Mouse (Mus musculus): Measurements from ENCODE around the gene Hs3st6. TPM values are rescaled to one million over a fixed set of nuclear protein-coding genes. Genes with fewer than 3 reads are reported as not detected.

Hs3st6 gene
- total and polyA plus RNA-seq, 2 experiments from 2014 or later: 0.22 to 0.49 TPM

DNA sequence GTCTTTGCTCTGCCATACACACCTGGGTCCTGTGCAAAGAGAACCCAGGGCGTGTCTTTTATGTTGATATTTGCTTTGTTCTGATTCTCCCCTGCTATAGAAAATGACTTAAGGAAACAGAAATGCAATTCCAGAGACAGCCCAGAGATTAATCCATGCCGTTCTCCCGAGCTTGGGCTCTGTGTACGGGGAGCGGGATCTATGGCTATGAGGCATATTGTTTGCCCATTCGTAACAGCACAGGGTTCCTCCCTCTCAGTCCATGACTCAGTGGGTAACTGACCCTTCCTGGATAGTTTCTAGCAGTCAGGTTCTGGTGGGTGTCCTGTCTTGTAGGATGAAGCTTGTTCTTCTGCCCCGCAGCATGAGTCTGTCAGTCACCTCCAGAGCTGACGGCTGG is 22.4 kb downstream of the Hs3st6 start:
- no peak overlapping the region for H3K9ac ChIP-seq (replicated peaks; ENCODE audit: low read length, poor library complexity, severe bottlenecking)
- no peaks in the 10 kb centered on the region for H3K4me1 ChIP-seq (ENCODE audit: insufficient read depth, low read length)
- H3K9me3 ChIP-seq (ENCODE audit: low read length): 0 out of 2 replicates have a peak, but pooled peaks cover 4% of the 10 kb centered on the region
- no peak for TF ChIP-seq CTCF (IDR thresholded peaks at IDR 0.05)
- no peak overlapping the region for H3K4me3 ChIP-seq (ENCODE audit: low read depth, low read length)
- H3K27me3 ChIP-seq (ENCODE audit: insufficient read depth, low read length): no peaks in the 10 kb centered on the region
- WGBS: 85% methylated on average over 8 of the region's 8 CpGs
- DNase-seq (ENCODE audit: low spot score) (no peak), ATAC-seq (ENCODE audit: low FRiP score) (no peak)
- H3K4me2 ChIP-seq (ENCODE audit: low read depth, low read length, poor library complexity, severe bottlenecking): no peak overlapping the region
- H3K36me3 ChIP-seq (ENCODE audit: insufficient read depth, low read length): no peaks in the 10 kb centered on the region
- H3K27ac ChIP-seq (ENCODE audit: low read depth, low read length): no peak overlapping the region

DNA sequence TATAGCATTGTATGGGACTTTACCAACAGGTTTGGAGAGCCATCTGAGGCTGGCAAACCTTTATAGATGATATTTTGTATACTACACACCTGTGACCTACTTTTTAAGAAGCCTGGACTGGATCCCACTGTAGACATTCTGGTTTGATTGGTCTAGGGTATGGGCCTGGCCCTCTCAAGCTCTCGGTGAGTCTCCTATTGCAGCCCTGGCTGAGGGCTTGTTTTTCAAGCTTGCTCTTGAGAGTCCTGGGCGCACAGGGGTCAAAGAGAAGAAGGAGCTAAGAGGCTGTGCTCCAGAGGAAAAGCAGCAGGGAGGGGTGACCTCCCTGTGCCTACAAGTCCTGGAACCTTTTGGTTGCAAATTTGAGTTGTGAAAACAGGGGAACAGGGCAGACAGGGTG is 24.3 kb downstream of the Hs3st6 start:
- WGBS: 82% methylated on average over 2 of the region's 2 CpGs
- Histone ChIP-seq H3K9me3 (ENCODE audit: low read length) (0 out of 2 replicates have a peak, but pooled peaks cover 4% of the 10 kb centered on the region), H3K9ac (replicated peaks; ENCODE audit: low read length, poor library complexity, severe bottlenecking) (no peak overlapping the region), H3K4me3 (ENCODE audit: low read depth, low read length) (no peak overlapping the region), H3K4me2 (ENCODE audit: low read depth, low read length, poor library complexity, severe bottlenecking) (no peak overlapping the region), H3K27me3 (ENCODE audit: insufficient read depth, low read length) (no peaks in the 10 kb centered on the region), H3K27ac (ENCODE audit: low read depth, low read length) (no peak overlapping the region), H3K36me3 (ENCODE audit: insufficient read depth, low read length) (no peaks in the 10 kb centered on the region), H3K4me1 (ENCODE audit: insufficient read depth, low read length) (no peaks in the 10 kb centered on the region)
- ATAC-seq (ENCODE audit: low FRiP score): no peak
- DNase-seq (ENCODE audit: low spot score): no peak
- no peak for TF ChIP-seq CTCF (IDR thresholded peaks at IDR 0.05)

- Histone ChIP-seq H3K4me2 (ENCODE audit: low read depth, low read length, poor library complexity, severe bottlenecking) (no peak overlapping the region), H3K9me3 (ENCODE audit: low read length) (no peaks in the 10 kb centered on the region), H3K36me3 (ENCODE audit: insufficient read depth, low read length) (no peaks in the 10 kb centered on the region), H3K4me3 (ENCODE audit: low read depth, low read length) (no peak overlapping the region), H3K4me1 (ENCODE audit: insufficient read depth, low read length) (no peaks in the 10 kb centered on the region), H3K27ac (ENCODE audit: low read depth, low read length) (no peak overlapping the region), H3K27me3 (ENCODE audit: insufficient read depth, low read length) (no peaks in the 10 kb centered on the region), H3K9ac (replicated peaks; ENCODE audit: low read length, poor library complexity, severe bottlenecking) (no peak overlapping the region)
- ATAC-seq (ENCODE audit: low FRiP score): no peak
- no peak for TF ChIP-seq CTCF (IDR thresholded peaks at IDR 0.05)
- DNase-seq (ENCODE audit: low spot score): no peak
- 82% methylated on average over 2 of the region's 2 CpGs for WGBS
These were observed 28.0 kb downstream of the Hs3st6 start for GRCm38 (mm10) chr17:24780821-24781220.

GRCm38 (mm10) chr17:24792190-24792589 is 39.4 kb downstream of the Hs3st6 start:
- H3K4me2 ChIP-seq (ENCODE audit: low read depth, low read length, poor library complexity, severe bottlenecking): no peak overlapping the region
- ATAC-seq (ENCODE audit: low FRiP score) (no peak), DNase-seq (ENCODE audit: low spot score) (no peak)
- no peaks in the 10 kb centered on the region for H3K4me1 ChIP-seq (ENCODE audit: insufficient read depth, low read length)
- no peak for TF ChIP-seq CTCF (IDR thresholded peaks at IDR 0.05)
- H3K4me3 ChIP-seq (ENCODE audit: low read depth, low read length): no peak overlapping the region
- no peak overlapping the region for H3K9ac ChIP-seq (replicated peaks; ENCODE audit: low read length, poor library complexity, severe bottlenecking)
- H3K9me3 ChIP-seq (ENCODE audit: low read length): no peaks in the 10 kb centered on the region
- no peaks in the 10 kb centered on the region for H3K36me3 ChIP-seq (ENCODE audit: insufficient read depth, low read length)
- WGBS: 75% methylated on average over 8 of the region's 8 CpGs
- H3K27me3 ChIP-seq (ENCODE audit: insufficient read depth, low read length): no peaks in the 10 kb centered on the region
- no peak overlapping the region for H3K27ac ChIP-seq (ENCODE audit: low read depth, low read length)

DNA sequence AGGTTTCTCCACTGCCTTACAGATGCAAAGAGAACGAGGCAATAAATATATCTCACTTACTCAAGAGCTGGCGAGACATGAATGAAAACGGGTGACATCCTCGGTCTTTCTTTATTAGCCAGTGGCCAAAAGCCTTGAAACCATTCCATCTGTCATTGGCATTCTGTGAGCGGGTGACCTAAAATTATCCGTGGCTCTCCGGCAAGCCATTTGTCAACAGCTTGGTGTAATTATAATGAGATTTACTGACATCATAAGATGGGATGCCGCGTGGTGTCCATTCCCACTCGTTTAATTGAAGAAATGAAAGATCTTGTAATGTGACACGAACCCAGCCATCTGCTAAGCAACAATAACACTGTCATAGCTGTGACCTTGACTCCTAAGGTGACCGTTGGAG is 42.0 kb downstream of the Hs3st6 start:
- Histone ChIP-seq H3K27me3 (ENCODE audit: insufficient read depth, low read length) (no peaks in the 10 kb centered on the region), H3K9ac (replicated peaks; ENCODE audit: low read length, poor library complexity, severe bottlenecking) (no peak overlapping the region), H3K4me3 (ENCODE audit: low read depth, low read length) (no peak overlapping the region), H3K9me3 (ENCODE audit: low read length) (no peaks in the 10 kb centered on the region), H3K27ac (ENCODE audit: low read depth, low read length) (no peak overlapping the region), H3K4me2 (ENCODE audit: low read depth, low read length, poor library complexity, severe bottlenecking) (no peak overlapping the region), H3K4me1 (ENCODE audit: insufficient read depth, low read length) (no peaks in the 10 kb centered on the region), H3K36me3 (ENCODE audit: insufficient read depth, low read length) (no peaks in the 10 kb centered on the region)
- ATAC-seq (ENCODE audit: low FRiP score): no peak
- DNase-seq (ENCODE audit: low spot score): no peak
- no peak for TF ChIP-seq CTCF (IDR thresholded peaks at IDR 0.05)
- WGBS: 80% methylated on average over 12 of the region's 12 CpGs

GRCm38 (mm10) chr17:24796969-24797368 is 44.2 kb downstream of the Hs3st6 start:
- no peak overlapping the region for H3K4me2 ChIP-seq (ENCODE audit: low read depth, low read length, poor library complexity, severe bottlenecking)
- H3K9ac ChIP-seq (replicated peaks; ENCODE audit: low read length, poor library complexity, severe bottlenecking): no peak overlapping the region
- no peaks in the 10 kb centered on the region for H3K27me3 ChIP-seq (ENCODE audit: insufficient read depth, low read length)
- no peak overlapping the region for H3K4me3 ChIP-seq (ENCODE audit: low read depth, low read length)
- 71% methylated on average over 3 of the region's 3 CpGs for WGBS
- H3K4me1 ChIP-seq (ENCODE audit: insufficient read depth, low read length): no peaks in the 10 kb centered on the region
- no peak for TF ChIP-seq CTCF (IDR thresholded peaks at IDR 0.05)
- no peaks in the 10 kb centered on the region for H3K36me3 ChIP-seq (ENCODE audit: insufficient read depth, low read length)
- no peak for DNase-seq (ENCODE audit: low spot score)
- no peak for ATAC-seq (ENCODE audit: low FRiP score)
- H3K27ac ChIP-seq (ENCODE audit: low read depth, low read length): no peak overlapping the region
- no peaks in the 10 kb centered on the region for H3K9me3 ChIP-seq (ENCODE audit: low read length)
